Mouse (Mus musculus): Measurements from ENCODE around the gene Hhip. TPM values are rescaled to one million over a fixed set of nuclear protein-coding genes. Genes with fewer than 3 reads are reported as not detected.

Hhip gene
- polyA plus RNA-seq, 2 experiments, result 0.66 to 1.1 TPM

DNA sequence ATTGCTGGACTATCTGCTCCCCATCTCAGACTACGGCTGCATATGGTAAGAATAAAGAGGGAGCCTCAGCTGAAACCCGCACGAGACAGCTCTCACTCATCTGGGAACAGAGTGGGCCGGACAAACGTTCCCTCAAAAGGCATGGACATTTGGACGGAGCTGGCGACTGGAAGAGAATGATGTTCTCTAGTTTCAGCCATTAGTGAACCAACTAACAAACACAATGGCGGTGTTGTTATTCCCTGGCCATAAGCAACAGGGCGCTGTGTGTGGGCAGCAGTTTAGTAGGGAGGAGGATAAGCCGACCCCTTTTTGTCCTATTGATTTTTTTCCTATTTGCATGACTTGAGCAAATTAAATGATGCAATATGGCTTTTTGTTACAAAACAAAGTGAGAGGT is 2.0 kb downstream of the Hhip start:
- Histone ChIP-seq H3K27ac (no peak overlapping the region), H3K9me3 (ENCODE audit: control insufficient read depth, low read length) (no peaks in the 10 kb centered on the region), H3K27me3 (ENCODE audit: control insufficient read depth, insufficient read depth, low read length) (peaks cover 17% of the 10 kb centered on the region), H3K4me3 (ENCODE audit: insufficient read depth in 1 of 2, low read depth in 2 of 2, low read length in 2 of 2) (no peak overlapping the region), H3K36me3 (replicated peaks; ENCODE audit: control insufficient read depth, insufficient read depth, low read depth) (no peaks in the 10 kb centered on the region), H3K4me1 (replicated peaks; ENCODE audit: control insufficient read depth in 2 of 2, insufficient read depth in 2 of 2, low read length in 1 of 2) (no peaks in the 10 kb centered on the region; a peak in 1 of 4 replicates), H3K4me2 (ENCODE audit: low read depth) (no peak overlapping the region), H3K9ac (replicated peaks) (no peak overlapping the region)
- TF ChIP-seq EP300 (IDR thresholded peaks at IDR 0.05; ENCODE audit: low read depth) (no peak), CTCF (IDR thresholded peaks at IDR 0.05; ENCODE audit: low read depth) (no peak)
- DNase-seq (ENCODE audit: low read depth in 3 of 3, low spot score in 3 of 3), result no peak
- no peak for ATAC-seq (ENCODE audit: insufficient read depth)
- 31% methylated on average over 10 of the region's 10 CpGs for WGBS (ENCODE audit: insufficient replicate concordance)

DNA sequence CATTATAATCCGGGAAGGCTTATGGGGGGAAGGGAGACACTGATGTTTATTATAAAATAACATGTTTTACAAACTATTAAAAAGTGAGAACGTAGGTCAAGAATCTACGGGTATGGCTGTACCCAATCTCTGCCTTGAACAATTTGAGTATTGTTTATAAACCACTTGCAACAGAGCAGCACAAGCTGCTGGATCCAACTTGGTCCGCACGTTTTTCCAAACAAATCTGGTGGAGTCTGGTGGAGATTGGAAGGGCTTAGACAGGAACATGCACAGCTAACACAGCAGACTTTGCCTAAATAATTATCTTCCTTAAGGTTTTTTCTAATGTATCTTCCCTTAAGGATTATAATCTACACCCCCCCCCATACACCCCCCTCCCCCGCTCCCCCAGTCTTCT is 2.7 kb downstream of the Hhip start:
- no peak overlapping the region for H3K4me2 ChIP-seq (ENCODE audit: low read depth)
- no peak for TF ChIP-seq CTCF (IDR thresholded peaks at IDR 0.05; ENCODE audit: low read depth)
- TF ChIP-seq EP300 (IDR thresholded peaks at IDR 0.05; ENCODE audit: low read depth), result no peak
- no peak overlapping the region for H3K27ac ChIP-seq
- ATAC-seq (ENCODE audit: insufficient read depth) (no peak), DNase-seq (ENCODE audit: low read depth in 3 of 3, low spot score in 3 of 3) (no peak)
- no peaks in the 10 kb centered on the region; a peak in 1 of 4 replicates for H3K4me1 ChIP-seq (replicated peaks; ENCODE audit: control insufficient read depth in 2 of 2, insufficient read depth in 2 of 2, low read length in 1 of 2)
- no peaks in the 10 kb centered on the region for H3K9me3 ChIP-seq (ENCODE audit: control insufficient read depth, low read length)
- no peaks in the 10 kb centered on the region for H3K36me3 ChIP-seq (replicated peaks; ENCODE audit: control insufficient read depth, insufficient read depth, low read depth)
- H3K27me3 ChIP-seq (ENCODE audit: control insufficient read depth, insufficient read depth, low read length), result peaks cover 17% of the 10 kb centered on the region
- no peak overlapping the region for H3K4me3 ChIP-seq (ENCODE audit: insufficient read depth in 1 of 2, low read depth in 2 of 2, low read length in 2 of 2)
- H3K9ac ChIP-seq (replicated peaks), result no peak overlapping the region
- WGBS (ENCODE audit: insufficient replicate concordance), result 67% methylated on average over 6 of the region's 6 CpGs

DNA sequence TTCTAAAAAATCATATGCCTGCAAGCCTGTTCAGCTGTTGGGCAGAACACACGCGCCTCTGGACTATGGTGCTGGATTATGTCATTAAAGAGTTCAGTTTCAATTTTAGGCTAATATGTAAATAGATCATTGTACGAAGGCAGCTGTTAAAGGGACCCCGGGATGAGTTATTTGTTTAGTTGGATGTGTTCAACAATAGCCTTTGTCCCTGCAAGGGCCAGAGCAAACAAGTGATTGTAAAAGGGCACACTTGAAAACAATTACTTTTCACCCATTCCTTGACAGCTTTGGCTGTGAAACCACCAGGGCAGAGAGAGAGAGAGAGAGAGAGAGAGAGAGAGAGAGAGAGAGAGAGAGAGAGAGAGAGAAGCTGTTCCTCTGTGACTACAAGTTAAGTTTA is 3.6 kb downstream of the Hhip start:
- Histone ChIP-seq H3K4me1 (replicated peaks; ENCODE audit: control insufficient read depth in 2 of 2, insufficient read depth in 2 of 2, low read length in 1 of 2) (peaks cover 0 to 2% of the 10 kb centered on the region in 2 experiments; a peak in 1 of 4 replicates), H3K36me3 (replicated peaks; ENCODE audit: control insufficient read depth, insufficient read depth, low read depth) (no peaks in the 10 kb centered on the region), H3K9ac (replicated peaks) (no peak overlapping the region), H3K4me3 (ENCODE audit: insufficient read depth in 1 of 2, low read depth in 2 of 2, low read length in 2 of 2) (no peak overlapping the region), H3K9me3 (ENCODE audit: control insufficient read depth, low read length) (no peaks in the 10 kb centered on the region), H3K27ac (no peak overlapping the region), H3K4me2 (ENCODE audit: low read depth) (no peak overlapping the region), H3K27me3 (ENCODE audit: control insufficient read depth, insufficient read depth, low read length) (peaks cover 17% of the 10 kb centered on the region)
- DNase-seq (ENCODE audit: low read depth in 3 of 3, low spot score in 3 of 3), result no peak
- WGBS (ENCODE audit: insufficient replicate concordance), result 37% methylated on average over 4 of the region's 4 CpGs
- no peak for ATAC-seq (ENCODE audit: insufficient read depth)
- TF ChIP-seq EP300 (IDR thresholded peaks at IDR 0.05; ENCODE audit: low read depth), result no peak
- TF ChIP-seq CTCF (IDR thresholded peaks at IDR 0.05; ENCODE audit: low read depth), result no peak

DNA sequence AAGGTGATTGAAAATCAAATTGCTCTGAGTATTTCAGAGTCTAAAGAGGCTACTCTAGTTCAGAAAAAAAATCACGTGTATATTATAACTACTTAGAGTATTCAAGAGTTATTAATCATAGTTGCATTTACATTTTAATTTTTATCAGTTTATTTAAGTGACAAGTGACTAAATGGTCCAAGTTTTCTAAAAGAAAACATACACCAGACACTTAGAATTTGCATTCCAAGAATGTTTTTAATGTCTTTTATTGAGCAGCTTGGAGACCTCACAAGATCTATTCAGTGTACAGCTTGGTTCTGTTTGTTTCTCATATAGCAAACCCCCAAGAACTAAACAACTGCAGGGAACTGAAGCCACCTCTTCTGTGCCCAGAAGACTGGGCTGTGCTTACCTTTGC is 5.0 kb downstream of the Hhip start:
- Histone ChIP-seq H3K4me1 (replicated peaks; ENCODE audit: control insufficient read depth in 2 of 2, insufficient read depth in 2 of 2, low read length in 1 of 2) (peaks cover 0 to 3% of the 10 kb centered on the region in 2 experiments; a peak in 1 of 4 replicates), H3K9ac (replicated peaks) (no peak overlapping the region), H3K9me3 (ENCODE audit: control insufficient read depth, low read length) (no peaks in the 10 kb centered on the region), H3K36me3 (replicated peaks; ENCODE audit: control insufficient read depth, insufficient read depth, low read depth) (no peaks in the 10 kb centered on the region), H3K27ac (no peak overlapping the region), H3K4me3 (ENCODE audit: insufficient read depth in 1 of 2, low read depth in 2 of 2, low read length in 2 of 2) (no peak overlapping the region), H3K4me2 (ENCODE audit: low read depth) (no peak overlapping the region), H3K27me3 (ENCODE audit: control insufficient read depth, insufficient read depth, low read length) (peaks cover 10% of the 10 kb centered on the region)
- WGBS (ENCODE audit: insufficient replicate concordance), result 43% methylated on average over 1 of the region's 1 CpGs
- no peak for ATAC-seq (ENCODE audit: insufficient read depth)
- no peak for TF ChIP-seq EP300 (IDR thresholded peaks at IDR 0.05; ENCODE audit: low read depth)
- no peak for TF ChIP-seq CTCF (IDR thresholded peaks at IDR 0.05; ENCODE audit: low read depth)
- no peak for DNase-seq (ENCODE audit: low read depth in 3 of 3, low spot score in 3 of 3)

DNA sequence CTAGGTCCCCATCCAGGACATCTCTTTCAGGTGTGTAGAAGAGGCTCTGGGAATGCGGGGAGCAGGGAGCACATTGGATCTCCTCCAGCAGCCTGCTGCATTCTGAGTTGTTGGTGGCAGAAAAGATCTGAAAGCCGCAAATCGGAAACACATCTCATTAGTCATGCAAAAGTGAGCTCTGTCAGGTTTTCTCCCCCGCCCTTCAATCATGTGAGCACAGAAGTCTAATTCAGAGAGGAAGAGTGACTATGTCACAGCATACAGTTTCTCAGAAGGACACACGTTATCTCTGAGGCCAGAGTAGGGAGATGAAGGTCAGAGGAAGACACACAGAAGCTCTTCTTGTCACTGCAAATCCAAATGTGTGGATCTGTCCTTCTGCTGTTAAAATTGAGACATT is 6.3 kb downstream of the Hhip start:
- Histone ChIP-seq H3K9ac (replicated peaks) (no peak overlapping the region), H3K27me3 (ENCODE audit: control insufficient read depth, insufficient read depth, low read length) (no peaks in the 10 kb centered on the region; the same call in none of the 2 replicates), H3K9me3 (ENCODE audit: control insufficient read depth, low read length) (no peaks in the 10 kb centered on the region), H3K4me2 (ENCODE audit: low read depth) (no peak overlapping the region), H3K27ac (no peak overlapping the region), H3K4me3 (ENCODE audit: insufficient read depth in 1 of 2, low read depth in 2 of 2, low read length in 2 of 2) (no peak overlapping the region), H3K36me3 (replicated peaks; ENCODE audit: control insufficient read depth, insufficient read depth, low read depth) (no peaks in the 10 kb centered on the region), H3K4me1 (replicated peaks; ENCODE audit: control insufficient read depth in 2 of 2, insufficient read depth in 2 of 2, low read length in 1 of 2) (peaks cover 0 to 3% of the 10 kb centered on the region in 2 experiments; a peak in 1 of 4 replicates)
- peak in 1 of 3 experiments; percentile 11 for DNase-seq (ENCODE audit: low read depth in 3 of 3, low spot score in 3 of 3)
- no peak for ATAC-seq (ENCODE audit: insufficient read depth)
- TF ChIP-seq EP300 (IDR thresholded peaks at IDR 0.05; ENCODE audit: low read depth) (no peak), CTCF (IDR thresholded peaks at IDR 0.05; ENCODE audit: low read depth) (no peak)
- 12% methylated on average over 5 of the region's 5 CpGs for WGBS (ENCODE audit: insufficient replicate concordance)
